43 mouse cellular contexts compared by ENCODE assay signal in the genomic region with DNA sequence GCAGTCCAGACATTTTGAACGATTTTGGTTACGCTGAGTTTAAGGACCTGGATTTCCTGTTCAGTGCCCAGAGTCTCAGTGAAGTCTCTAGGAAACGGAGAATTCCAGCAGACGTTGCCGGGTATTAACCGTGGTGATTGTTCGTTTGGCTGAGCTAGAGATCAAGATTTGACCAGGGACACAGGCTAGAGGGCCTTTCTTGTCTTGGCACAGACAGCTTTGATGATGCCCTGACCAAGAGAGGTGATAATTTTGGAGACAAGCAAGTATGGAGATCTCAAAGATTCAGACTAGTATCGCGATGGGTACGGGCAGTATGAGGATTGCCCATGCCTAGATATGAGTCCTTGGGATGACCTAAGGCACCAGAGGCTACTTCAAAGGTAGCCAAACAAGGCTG. TPM values are rescaled to one million over a fixed set of nuclear protein-coding genes. Genes with fewer than 3 reads are reported as not detected.
"Had no signal": no experiment of that assay in that cellular context is flagged by ENCODE, and none has a peak within 500 bp of the region (broad histone marks: within the 10 kb centered on the region; RNA-seq: fewer than 3 reads in every experiment).

A gene (minus strand): TSS at position 101 of the 400 bp plus-strand sequence.

- H3K36me3 ChIP-seq: heart, embryonic 10.5 days; heart, embryonic 12.5 days; heart, embryonic 13.5 days; heart, embryonic 15.5 days; hindbrain, embryonic 10.5 days; hindbrain, embryonic 12.5 days; hindbrain, embryonic 13.5 days; hindbrain, embryonic 15.5 days; intestine, embryonic 15.5 days; kidney, embryonic 15.5 days had no signal

- DNase-seq: heart, postnatal 10 days; heart, postnatal 14 days; heart, postnatal 36 days; heart, postnatal 4 days; kidney, adult 11 months; kidney, adult 18-20 months; kidney, adult 2 months; kidney, adult 8-10 months; kidney, adult 9 months; kidney, postnatal 10 days; kidney, postnatal 14 days; kidney, postnatal 25 days; kidney, postnatal 36 days; kidney, postnatal 4 days; layer of hippocampus, adult 9-11 months; layer of hippocampus, postnatal 36 days had no signal

- H3K4me3 ChIP-seq: heart, embryonic 10.5 days; heart, embryonic 12.5 days; heart, embryonic 13.5 days; heart, embryonic 15.5 days; hindbrain, embryonic 10.5 days; hindbrain, embryonic 12.5 days; hindbrain, embryonic 13.5 days; hindbrain, embryonic 15.5 days; intestine, embryonic 15.5 days; kidney, embryonic 15.5 days; layer of hippocampus, adult 2 months had no signal

- H3K4me1 ChIP-seq: heart, embryonic 10.5 days; heart, embryonic 12.5 days; heart, embryonic 13.5 days; heart, embryonic 15.5 days; hindbrain, embryonic 10.5 days; hindbrain, embryonic 12.5 days; hindbrain, embryonic 13.5 days; hindbrain, embryonic 15.5 days; intestine, embryonic 15.5 days; kidney, embryonic 15.5 days had no signal

- H3K27me3 ChIP-seq: heart, embryonic 12.5 days; heart, embryonic 13.5 days; heart, embryonic 15.5 days; hindbrain, embryonic 12.5 days; hindbrain, embryonic 13.5 days; hindbrain, embryonic 15.5 days; intestine, embryonic 15.5 days; kidney, embryonic 15.5 days had no signal

- H3K27ac ChIP-seq: heart, embryonic 10.5 days; heart, embryonic 13.5 days; heart, embryonic 15.5 days; hindbrain, embryonic 10.5 days; hindbrain, embryonic 12.5 days; hindbrain, embryonic 13.5 days; hindbrain, embryonic 14.5 days; hindbrain, embryonic 15.5 days; hindbrain, postnatal 0 days; intestine, embryonic 15.5 days; kidney, embryonic 15.5 days; kidney, postnatal 0 days; layer of hippocampus, adult 2 months had no signal

RNA-seq across cellular contexts. Expression of the gene that starts here (rescaled TPM):
- polyA plus RNA-seq: heart, embryonic 10.5 days; heart, embryonic 11.5 days; heart, embryonic 12.5 days; heart, embryonic 13.5 days; heart, embryonic 14.5 days; heart, embryonic 15.5 days; heart, embryonic 16.5 days; heart, postnatal 0 days; hindbrain, embryonic 10.5 days; hindbrain, embryonic 11.5 days; hindbrain, embryonic 12.5 days; hindbrain, embryonic 13.5 days; hindbrain, embryonic 14.5 days; hindbrain, embryonic 15.5 days; hindbrain, embryonic 16.5 days; hindbrain, postnatal 0 days; inflammation-experienced regulatory T-cells, adult 6 months; intestine, embryonic 14.5 days; intestine, embryonic 15.5 days; intestine, embryonic 16.5 days; intestine, postnatal 0 days; kidney, embryonic 14.5 days; kidney, embryonic 15.5 days; kidney, embryonic 16.5 days; kidney, postnatal 0 days; large intestine, adult 2 months had no signal
